Mouse (Mus musculus) heart, postnatal 0 days (tissue): Measurements from ENCODE around the gene Plch2.

Source experiments
- CTCF ChIP-seq: IDR thresholded peaks from 2 replicates; pipeline ENCODE4 v1.5.1; 2016; ENCODE audit warnings: antibody characterized with exemption, control low read depth, low read depth
- EP300 ChIP-seq: IDR thresholded peaks from 2 replicates; pipeline ENCODE4 v1.6.1; 2016; ENCODE audit warnings: antibody characterized with exemption, low read depth

DNA sequence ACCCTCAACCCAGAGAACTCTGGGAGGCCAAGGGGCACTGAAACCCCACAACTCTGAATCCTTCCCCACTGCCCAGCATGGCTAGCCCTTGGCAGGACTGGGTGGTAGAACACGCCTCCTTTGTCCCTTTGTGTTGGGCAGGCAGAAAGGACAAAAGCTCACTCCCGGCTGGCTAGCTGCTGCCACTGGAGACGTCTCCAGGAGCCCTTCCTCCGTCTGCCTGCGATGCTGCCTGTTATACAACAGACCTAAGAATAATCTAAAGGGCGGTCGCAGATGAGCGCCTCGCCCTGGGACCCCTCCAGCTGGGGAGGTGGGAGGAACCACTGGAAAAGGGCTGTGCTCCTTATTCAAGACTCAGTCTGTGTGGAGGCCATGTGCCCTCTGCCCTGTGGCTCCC, 16.4 kb downstream of the Plch2 start:
- TF ChIP-seq CTCF (no peak), EP300 (no peak)
